Mouse (Mus musculus) heart, postnatal 10 days (tissue): ENCODE data around the gene Rad23a. TPM values are rescaled to one million over a fixed set of nuclear protein-coding genes. Genes with fewer than 3 reads are reported as not detected.
A peak's percentile ranks its signal among the peaks of the same experiment; 100 is the strongest.
"Not testable (repeated sequence)": the region's sequence is repeated elsewhere in the genome, so short reads cannot be mapped to it uniquely, and the experiment has no call there.

Experiments
- DNase-seq, 2 experiments: peaks; one replicate each; pipeline ENCODE4 v3.0.0; 2021
- intact Hi-C: fragments of 180-260 bp; cut with DNase I; formaldehyde crosslinking; loops from one replicate; pipeline ENCODE4 v1.15.1; 2025
- total RNA-seq, 2 experiments: library from RNA; stranded (reverse); gene quantifications; 2 replicates each; pipeline ENCODE4 v1.2.3; 2021

The Rad23a gene
- total RNA-seq, 2 experiments from 2014 or later, result 77.8 to 88.5 TPM

GRCm38 (mm10) chr8:84844397-84845070 lies 4.1 kb upstream of the Rad23a start:
- intact Hi-C loops, result no loop called here
- DNase-seq, result no peak

GRCm38 (mm10) chr8:84841514-84841913 lies 1.0 kb upstream of the Rad23a start:
- intact Hi-C loops, result no loop called here
- no peak for DNase-seq

- intact Hi-C loops, result no loop called here
- DNase-seq, result no peak
Measured at GRCm38 (mm10) chr8:84839875-84840247, 604 bp downstream of the Rad23a start.

- DNase-seq, result no peak
- intact Hi-C loops, result no loop called here
Measured at GRCm38 (mm10) chr8:84839411-84839810, 1.1 kb downstream of the Rad23a start.

GRCm38 (mm10) chr8:84838513-84838912 lies 2.0 kb downstream of the Rad23a start:
- no peak for DNase-seq
- intact Hi-C loops, result no loop called here

GRCm38 (mm10) chr8:84837912-84838470 lies 2.5 kb downstream of the Rad23a start:
- intact Hi-C loops, result no loop called here
- DNase-seq, result no peak

- intact Hi-C loops, result no loop called here
- no peak for DNase-seq
Measured at GRCm38 (mm10) chr8:84837149-84837911, 3.1 kb downstream of the Rad23a start.

- DNase-seq, result peak; percentile 72 to 77
- intact Hi-C loops, result no loop called here
Measured at GRCm38 (mm10) chr8:84834866-84835855, 5.3 kb downstream of the Rad23a start.

- intact Hi-C loops, result no loop called here
- DNase-seq, result no peak
Measured at GRCm38 (mm10) chr8:84834002-84834865, 6.2 kb downstream of the Rad23a start.

- intact Hi-C loops, result no loop called here
- DNase-seq, result no peak
Measured at GRCm38 (mm10) chr8:84832759-84833742, 7.4 kb downstream of the Rad23a start.

- peak; percentile 86 to 87 for DNase-seq
- intact Hi-C loops, result no loop called here
Measured at GRCm38 (mm10) chr8:84832034-84832717, 8.3 kb downstream of the Rad23a start.

GRCm38 (mm10) chr8:84831490-84831889 lies 9.0 kb downstream of the Rad23a start, which contains the start of gene Gadd45gip1:
Gene Gadd45gip1, plus strand, starts transcription at chr8:84831522.
- intact Hi-C loops, result no loop called here
- peak; percentile 40 to 57 for DNase-seq

GRCm38 (mm10) chr8:84826518-84826917 lies 13.9 kb downstream of the Rad23a start:
- DNase-seq, intact Hi-C loops: not testable (repeated sequence)

- intact Hi-C loops, result no loop called here
- no peak for DNase-seq
Measured at GRCm38 (mm10) chr8:84825636-84826035, 14.8 kb downstream of the Rad23a start.

- intact Hi-C loops, result no loop called here
- DNase-seq, result peak; percentile 66 to 67
Measured at GRCm38 (mm10) chr8:84823653-84824052, 16.8 kb downstream of the Rad23a start.

- no peak for DNase-seq
- intact Hi-C loops, result no loop called here
Measured at GRCm38 (mm10) chr8:84822723-84823122, 17.7 kb downstream of the Rad23a start, which contains the start of gene Dand5. Gene Dand5, minus strand, starts transcription at chr8:84822823.

- DNase-seq, result no peak
- intact Hi-C loops, result no loop called here
Measured at GRCm38 (mm10) chr8:84816117-84816516, 24.3 kb downstream of the Rad23a start.

- DNase-seq, result peak; percentile 97 to 100
- intact Hi-C loops, result loop anchor here (1.0 to 2.0 kb wide), 2 partner anchors 106 to 223 kb away; no protein-coding TSS in a partner anchor
Measured at GRCm38 (mm10) chr8:84815547-84815946, 24.9 kb downstream of the Rad23a start.
